Mouse (Mus musculus) kidney, postnatal 25 days (tissue): ENCODE measurements around the gene C6.

Source experiments
- DNase-seq, 2 experiments: peaks; one replicate each; pipeline ENCODE4 v3.0.0; 2021; ENCODE audit warnings: mixed read lengths in 2 of 2

Gene C6

GRCm38 (mm10) chr15:4726830-4727310 is at the start of gene C6:
C6 (plus strand) TSS chr15:4727175.
- no peak for DNase-seq

GRCm38 (mm10) chr15:4697604-4698003 is 29.4 kb upstream of the C6 start:
- no peak for DNase-seq

- DNase-seq, result no peak
Observed at GRCm38 (mm10) chr15:4734150-4734549, 7.2 kb downstream of the C6 start.

- DNase-seq, result peak; percentile 36 to 38
Observed at GRCm38 (mm10) chr15:4734996-4735609, 8.1 kb downstream of the C6 start.

GRCm38 (mm10) chr15:4747656-4748055 is 20.7 kb downstream of the C6 start:
- DNase-seq, result no peak

GRCm38 (mm10) chr15:4790378-4790777 is 63.4 kb downstream of the C6 start:
- DNase-seq, result peak in 1 of 2 experiments; percentile 2

- DNase-seq, result peak in 1 of 2 experiments; percentile 4
Observed at GRCm38 (mm10) chr15:4796861-4797260, 69.9 kb downstream of the C6 start.

GRCm38 (mm10) chr15:4804256-4804655 is 77.3 kb downstream of the C6 start:
- DNase-seq, result no peak

- no peak for DNase-seq
Observed at GRCm38 (mm10) chr15:4808131-4808530, 81.2 kb downstream of the C6 start.

- no peak for DNase-seq
Observed at GRCm38 (mm10) chr15:4814976-4815375, 88.0 kb downstream of the C6 start.

GRCm38 (mm10) chr15:4815711-4816110 is 88.7 kb downstream of the C6 start:
- no peak for DNase-seq

- DNase-seq, result peak; percentile 7 to 48
Observed at GRCm38 (mm10) chr15:4816752-4817493, 89.9 kb downstream of the C6 start.

- DNase-seq, result no peak
Observed at GRCm38 (mm10) chr15:4818437-4818836, 91.5 kb downstream of the C6 start.

GRCm38 (mm10) chr15:4821161-4821560 is 94.2 kb downstream of the C6 start:
- no peak for DNase-seq

GRCm38 (mm10) chr15:4821824-4822223 is 94.8 kb downstream of the C6 start:
- DNase-seq, result no peak

- no peak for DNase-seq
Observed at GRCm38 (mm10) chr15:4827736-4828135, 100.8 kb downstream of the C6 start.

GRCm38 (mm10) chr15:4836354-4836753 is 109.4 kb downstream of the C6 start:
- DNase-seq, result no peak

GRCm38 (mm10) chr15:4850015-4850414 is 123.0 kb downstream of the C6 start:
- DNase-seq, result no peak
